Mouse (Mus musculus): ENCODE measurements around the gene Phf11a.

DNA sequence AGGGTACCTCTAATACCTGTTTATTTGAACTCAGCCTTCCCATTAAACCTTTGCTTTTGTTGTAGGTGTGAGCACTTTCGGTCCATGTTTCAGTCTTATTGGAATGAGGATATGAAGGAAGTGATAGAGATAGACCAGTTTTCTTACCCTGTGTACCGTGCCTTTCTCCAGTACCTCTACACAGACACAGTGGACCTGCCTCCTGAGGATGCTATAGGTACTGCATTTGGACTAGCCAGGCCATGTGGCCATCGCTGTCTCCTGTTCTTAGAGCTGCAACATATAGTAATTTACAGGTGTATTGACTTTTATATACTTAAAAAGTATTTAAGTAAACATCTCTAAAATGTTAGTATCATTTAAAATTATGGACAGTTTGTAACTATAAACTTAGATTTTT, 67.5 kb downstream of the Phf11a start:
- TF ChIP-seq POLR2A (IDR thresholded peaks at IDR 0.05; ENCODE audit: borderline replicate concordance, extremely low read depth, low read depth, low read length) (no peak), CTCF (IDR thresholded peaks at IDR 0.05; ENCODE audit: insufficient read depth, low read length) (0 out of 2 replicates have a peak, but pooled peaks have one; percentile 5)

All from lung, adult 2 months (tissue).